Mouse (Mus musculus): ENCODE measurements around the gene Med18.

Med18 gene

GRCm38 (mm10) chr4:132455146-132455545, 8.6 kb downstream of the Med18 start:
- POLR2A ChIA-PET: interaction anchor here in 3 of 4 experiments (1.0 to 4.3 kb wide), 4 partner anchors 55 to 60 kb away, joined by 3 to 21 read pairs (median 4); partner anchors contain the start of gene Sesn2 (in 2 of the 3)
- CTCF ChIA-PET: interaction anchor here in 1 of 4 experiments (0.8 kb wide), 1 partner anchor 58 kb away, joined by 4 read pairs; no protein-coding TSS in a partner anchor

GRCm38 (mm10) chr4:132454216-132454615, 9.5 kb downstream of the Med18 start:
- ChIA-PET POLR2A (interaction anchor here in 2 of 4 experiments (1.5 to 4.3 kb wide), 2 partner anchors 56 to 60 kb away, joined by 5 to 21 read pairs; partner anchors contain the start of gene Sesn2 (in 1 of the 2)), CTCF (interaction anchor here in 1 of 4 experiments (1.0 kb wide), 1 partner anchor 61 kb away, joined by 3 read pairs; no protein-coding TSS in a partner anchor)

GRCm38 (mm10) chr4:132449778-132450177, 13.9 kb downstream of the Med18 start:
- POLR2A ChIA-PET: interaction anchor here in 2 of 4 experiments (0.8 to 2.6 kb wide), 4 partner anchors 60 to 140 kb away, joined by 3 to 11 read pairs (median 4); partner anchors contain the start of gene Sesn2 (in 1 of the 2)
- CTCF ChIA-PET: no interaction called here

- CTCF ChIA-PET: interaction anchor here in 1 of 4 experiments (0.6 kb wide), 1 partner anchor 281 kb away, joined by 4 read pairs; no protein-coding TSS in a partner anchor
- POLR2A ChIA-PET: interaction anchor here in 2 of 4 experiments (1.0 to 2.7 kb wide), 4 partner anchors 10 to 176 kb away, joined by 3 to 13 read pairs (median 4); no protein-coding TSS in a partner anchor
These were observed 17.6 kb downstream of the Med18 start for GRCm38 (mm10) chr4:132446105-132446504.

- POLR2A ChIA-PET: interaction anchor here in 1 of 4 experiments (2.6 kb wide), 1 partner anchor 8 kb away, joined by 11 read pairs; no protein-coding TSS in a partner anchor
- CTCF ChIA-PET: no interaction called here
These were observed 19.2 kb downstream of the Med18 start for GRCm38 (mm10) chr4:132444516-132444915.

GRCm38 (mm10) chr4:132437857-132438256, 25.9 kb downstream of the Med18 start:
- POLR2A ChIA-PET: interaction anchor here in 2 of 4 experiments (0.6 to 1.9 kb wide), 7 partner anchors 8 to 231 kb away, joined by 3 to 5 read pairs (median 3); no protein-coding TSS in a partner anchor
- CTCF ChIA-PET: interaction anchor here in 2 of 4 experiments (0.6 to 0.7 kb wide), 2 partner anchors 90 to 931 kb away, joined by 3 read pairs; no protein-coding TSS in a partner anchor

- POLR2A ChIA-PET: interaction anchor here (0.5 to 3.2 kb wide), 37 partner anchors 9 to 979 kb away, joined by 3 to 19 read pairs (median 3); partner anchors contain the start of genes Dnajc8 (in 1 of the 4), Med18 (in 1 of the 4) and Ppp1r8 (in 1 of the 4)
- CTCF ChIA-PET: interaction anchor here (0.5 to 1.0 kb wide), 11 partner anchors 20 to 1299 kb away, joined by 3 to 11 read pairs (median 3); no protein-coding TSS in a partner anchor
These were observed 30.9 kb downstream of the Med18 start for GRCm38 (mm10) chr4:132432717-132433372.

GRCm38 (mm10) chr4:132428022-132428542, 35.6 kb downstream of the Med18 start:
- POLR2A ChIA-PET: interaction anchor here in 2 of 4 experiments (0.5 to 3.3 kb wide), 6 partner anchors 30 to 200 kb away, joined by 3 to 27 read pairs (median 4); no protein-coding TSS in a partner anchor
- CTCF ChIA-PET: interaction anchor here in 3 of 4 experiments (0.5 to 1.5 kb wide), 4 partner anchors 66 to 1161 kb away, joined by 3 to 11 read pairs (median 4); no protein-coding TSS in a partner anchor

- CTCF ChIA-PET: no interaction called here
- POLR2A ChIA-PET: interaction anchor here in 2 of 4 experiments (0.5 to 1.1 kb wide), 3 partner anchors 72 to 201 kb away, joined by 3 to 4 read pairs (median 3); no protein-coding TSS in a partner anchor
These were observed 36.2 kb downstream of the Med18 start for GRCm38 (mm10) chr4:132427493-132427892.

- ChIA-PET CTCF (no interaction called here), POLR2A (interaction anchor here in 2 of 4 experiments (0.9 to 2.0 kb wide), 8 partner anchors 14 to 128 kb away, joined by 3 to 5 read pairs (median 4); partner anchors contain the start of gene Sesn2 (in 2 of the 2))
These were observed 37.7 kb downstream of the Med18 start for GRCm38 (mm10) chr4:132426021-132426420.

- ChIA-PET POLR2A (interaction anchor here in 3 of 4 experiments (0.6 to 2.0 kb wide), 4 partner anchors 32 to 90 kb away, joined by 3 to 5 read pairs (median 4); partner anchors contain the start of gene Sesn2 (in 1 of the 3)), CTCF (interaction anchor here in 1 of 4 experiments (0.6 kb wide), 1 partner anchor 382 kb away, joined by 4 read pairs; no protein-coding TSS in a partner anchor)
These were observed 39.0 kb downstream of the Med18 start for GRCm38 (mm10) chr4:132424765-132425164.

GRCm38 (mm10) chr4:132421923-132422782, 41.6 kb downstream of the Med18 start, which contains the start of gene Phactr4:
TSS of gene Phactr4 (minus strand) at chr4:132422489.
- ChIA-PET CTCF (interaction anchor here in 2 of 4 experiments (0.5 to 0.6 kb wide), 3 partner anchors 59 to 326 kb away, joined by 3 to 4 read pairs (median 3); no protein-coding TSS in a partner anchor), POLR2A (interaction anchor here (0.6 to 3.0 kb wide), 19 partner anchors 9 to 152 kb away, joined by 3 to 27 read pairs (median 5); partner anchors contain the start of gene Sesn2 (in 1 of the 4))

GRCm38 (mm10) chr4:132421556-132421922, 42.2 kb downstream of the Med18 start:
- CTCF ChIA-PET: interaction anchor here in 2 of 4 experiments (0.5 to 0.7 kb wide), 4 partner anchors 58 to 326 kb away, joined by 3 to 4 read pairs (median 3); no protein-coding TSS in a partner anchor
- POLR2A ChIA-PET: interaction anchor here (0.6 to 3.0 kb wide), 25 partner anchors 8 to 1901 kb away, joined by 3 to 27 read pairs (median 5); partner anchors contain the start of gene Sesn2 (in 1 of the 4)

GRCm38 (mm10) chr4:132420471-132420870, 43.2 kb downstream of the Med18 start:
- ChIA-PET POLR2A (interaction anchor here in 3 of 4 experiments (0.7 to 3.0 kb wide), 30 partner anchors 9 to 154 kb away, joined by 3 to 27 read pairs (median 4); partner anchors contain the start of genes Rcc1 (in 2 of the 3) and Taf12 (in 1 of the 3)), CTCF (interaction anchor here in 2 of 4 experiments (0.8 to 1.3 kb wide), 3 partner anchors 8 to 32 kb away, joined by 3 read pairs; no protein-coding TSS in a partner anchor)

- ChIA-PET POLR2A (interaction anchor here in 3 of 4 experiments (0.5 to 2.9 kb wide), 16 partner anchors 9 to 146 kb away, joined by 3 to 11 read pairs (median 4); partner anchors contain the start of genes Rcc1 (in 1 of the 3) and Sesn2 (in 1 of the 3)), CTCF (interaction anchor here in 1 of 4 experiments (1.0 to 1.7 kb wide), 2 partner anchors 48 to 99 kb away, joined by 3 read pairs; partner anchors contain the start of gene Med18)
These were observed 47.8 kb downstream of the Med18 start for GRCm38 (mm10) chr4:132415966-132416365.

- ChIA-PET POLR2A (interaction anchor here in 2 of 4 experiments (0.6 to 2.0 kb wide), 7 partner anchors 11 to 794 kb away, joined by 3 to 23 read pairs (median 4); no protein-coding TSS in a partner anchor), CTCF (interaction anchor here in 1 of 4 experiments (2.2 kb wide), 1 partner anchor 102 kb away, joined by 20 read pairs; no protein-coding TSS in a partner anchor)
These were observed 50.5 kb downstream of the Med18 start for GRCm38 (mm10) chr4:132413257-132413656.
